Mouse (Mus musculus) lung, postnatal 36 days (tissue): ENCODE measurements around the gene Gm4792.
A peak's percentile ranks its signal among the peaks of the same experiment; 100 is the strongest.

Experiments
- DNase-seq: peaks from one replicate; pipeline ENCODE4 v3.0.0; 2022; ENCODE audit warnings: mixed read lengths

Gm4792 gene

DNA sequence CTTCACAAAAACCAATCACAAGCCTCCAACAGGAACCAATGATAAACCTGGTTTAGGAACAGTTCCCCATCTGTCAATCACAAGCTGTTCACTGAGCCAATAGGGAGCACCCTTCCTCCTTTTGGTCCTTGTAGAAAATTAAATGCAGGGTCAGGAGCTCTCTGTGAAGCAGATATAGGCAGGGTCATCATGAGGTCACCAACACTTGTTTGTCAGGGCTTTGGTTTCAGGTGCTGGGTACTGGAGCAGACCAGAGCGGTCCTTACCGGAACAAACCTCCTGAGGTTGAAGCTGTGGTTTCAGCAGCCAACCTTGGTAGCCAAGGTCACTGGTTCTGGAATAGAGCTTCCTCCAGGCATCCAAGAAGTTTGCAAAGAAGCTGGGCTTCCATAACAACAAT lies 798 bp upstream of the Gm4792 start:
- DNase-seq, result no peak

DNA sequence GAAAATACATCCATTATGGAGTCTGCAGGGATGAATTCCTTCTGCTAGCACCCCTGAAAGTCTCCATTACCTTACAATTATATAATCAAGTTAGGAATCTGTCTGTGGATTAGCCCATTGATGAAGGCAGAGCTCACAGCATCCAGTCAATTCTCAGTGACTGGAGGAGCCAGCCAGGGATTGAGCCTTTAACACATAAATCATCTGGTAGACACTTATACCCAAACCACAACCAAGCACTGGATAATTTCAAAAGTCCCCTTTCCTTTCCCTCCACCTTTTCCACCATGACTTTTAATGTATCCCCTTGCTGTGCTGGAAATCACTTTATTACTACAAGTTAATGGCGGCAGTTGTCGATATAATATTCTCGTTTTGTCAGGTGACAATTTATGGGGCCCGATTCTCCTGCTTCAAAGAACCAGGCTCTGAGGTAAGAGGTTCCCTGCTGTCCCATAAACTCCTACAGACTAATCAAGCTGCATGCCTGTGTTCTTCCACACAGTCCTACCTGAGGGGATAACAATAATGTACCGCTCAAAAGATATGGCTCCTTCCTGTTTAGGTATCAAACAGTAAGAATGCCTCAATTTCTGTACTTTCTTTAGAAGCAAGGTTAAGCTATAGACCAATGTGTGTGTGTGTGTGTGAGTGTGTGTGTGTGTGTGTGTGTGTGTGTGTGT lies 2.4 kb downstream of the Gm4792 start:
- no peak for DNase-seq

DNA sequence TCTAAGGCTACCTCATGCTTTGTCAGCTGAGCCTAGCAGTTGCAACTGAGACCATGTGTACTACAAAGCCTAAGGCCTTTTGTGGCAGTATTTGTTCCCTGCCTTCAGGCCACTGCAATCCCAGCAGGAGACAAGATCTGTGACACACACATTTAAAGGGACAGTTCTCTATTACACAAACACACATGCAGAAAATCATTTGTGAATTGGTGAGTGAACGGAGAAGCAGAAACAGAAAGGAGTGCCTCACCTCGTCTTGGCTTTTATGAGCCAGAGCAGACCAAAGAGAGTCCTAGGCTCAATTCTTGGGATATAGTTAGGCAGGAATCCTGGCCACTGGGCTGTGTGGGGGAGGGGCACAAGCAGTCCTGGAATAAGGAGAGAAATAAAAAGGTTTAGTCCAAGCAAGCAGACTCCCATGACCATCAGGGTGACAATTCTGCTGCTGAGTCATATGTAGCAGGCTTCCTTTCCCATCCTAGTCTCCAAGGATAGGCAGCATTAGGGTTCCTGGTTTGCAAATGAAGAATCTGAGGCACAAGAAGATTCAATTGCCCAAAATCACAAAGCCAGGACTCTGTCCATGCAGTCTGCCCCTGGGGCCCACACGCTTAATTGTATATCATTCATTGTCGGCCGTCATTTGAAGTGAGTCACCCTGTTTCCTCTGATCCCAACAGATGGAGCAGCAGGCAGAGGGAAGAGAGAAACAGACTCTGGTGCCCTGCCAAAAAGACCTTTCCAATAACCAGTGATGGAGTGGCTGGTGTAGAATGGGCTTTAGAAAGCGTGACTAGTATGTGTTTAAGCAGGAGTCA lies 3.4 kb downstream of the Gm4792 start:
- no peak for DNase-seq

DNA sequence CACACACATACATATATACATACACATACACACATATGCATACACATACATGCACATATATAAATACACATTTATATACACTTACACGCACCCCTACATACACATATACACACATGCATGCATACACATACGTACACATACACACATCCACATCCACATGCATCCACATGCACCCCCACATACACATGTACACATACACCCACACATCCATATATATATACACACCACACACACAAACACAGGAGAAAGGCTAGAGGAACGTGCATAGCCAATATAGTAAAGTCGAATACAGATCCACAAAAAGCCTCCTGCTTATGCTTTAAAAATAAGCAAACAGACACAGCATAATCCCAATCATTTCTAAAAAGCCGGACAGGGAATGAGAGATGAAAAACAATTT lies 4.1 kb downstream of the Gm4792 start:
- DNase-seq, result no peak

DNA sequence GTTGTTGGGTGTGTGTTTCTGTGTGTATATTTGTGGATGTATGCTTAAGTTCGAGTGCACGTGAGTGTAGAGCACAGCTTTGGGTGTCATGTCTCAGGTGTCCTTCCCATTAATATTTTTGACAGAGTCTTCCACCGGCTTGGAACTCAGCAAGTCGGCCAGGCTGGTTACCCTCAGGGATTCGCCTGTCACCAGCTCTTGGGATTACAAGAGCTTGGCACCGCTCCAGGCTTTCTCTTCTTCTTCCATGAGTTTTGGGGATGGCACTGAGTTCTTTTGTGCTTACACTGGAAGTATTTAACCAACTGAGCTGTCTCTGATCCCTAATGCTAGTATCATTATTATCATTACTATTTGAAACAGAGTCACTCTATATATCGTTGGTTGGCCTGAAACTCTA lies 15.7 kb downstream of the Gm4792 start:
- no peak for DNase-seq

DNA sequence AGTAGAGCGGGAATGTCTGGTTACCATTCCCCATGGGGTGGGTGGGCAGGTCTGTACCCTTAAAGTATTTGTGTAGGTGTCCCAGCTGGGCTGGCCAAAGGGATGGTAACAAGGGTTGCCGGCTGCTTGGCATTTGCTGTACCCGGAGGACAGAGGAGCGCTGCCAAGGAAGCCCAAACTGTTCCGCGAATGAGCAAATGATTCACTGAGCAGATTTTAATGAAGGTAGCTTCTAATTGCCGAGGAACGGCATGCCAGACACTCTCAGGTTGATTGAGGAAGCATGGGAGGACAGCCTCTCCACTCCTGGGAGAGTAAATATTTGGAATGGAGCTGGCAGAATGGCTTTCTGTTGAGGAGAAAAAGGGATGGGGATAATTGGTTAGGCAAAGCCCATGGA lies 16.3 kb downstream of the Gm4792 start:
- no peak for DNase-seq

DNA sequence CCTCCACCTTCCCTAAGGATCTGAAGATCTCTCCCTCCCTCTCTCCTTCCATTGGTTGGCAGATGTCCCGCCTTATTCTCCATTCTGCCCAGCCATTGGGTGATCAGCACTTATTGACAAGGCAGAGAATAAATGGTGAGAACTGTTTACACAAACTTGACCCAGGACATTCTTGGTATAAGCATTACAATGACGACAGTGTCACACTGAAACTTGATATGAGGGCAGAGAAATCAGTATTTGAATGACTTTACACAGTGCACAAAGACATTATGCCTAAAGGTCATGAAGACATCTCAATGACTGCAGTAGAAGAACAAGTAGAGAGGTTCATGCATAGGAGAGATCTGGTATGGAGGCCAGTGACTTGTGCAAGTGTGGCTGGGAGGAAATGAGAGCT lies 22.0 kb downstream of the Gm4792 start:
- no peak for DNase-seq

DNA sequence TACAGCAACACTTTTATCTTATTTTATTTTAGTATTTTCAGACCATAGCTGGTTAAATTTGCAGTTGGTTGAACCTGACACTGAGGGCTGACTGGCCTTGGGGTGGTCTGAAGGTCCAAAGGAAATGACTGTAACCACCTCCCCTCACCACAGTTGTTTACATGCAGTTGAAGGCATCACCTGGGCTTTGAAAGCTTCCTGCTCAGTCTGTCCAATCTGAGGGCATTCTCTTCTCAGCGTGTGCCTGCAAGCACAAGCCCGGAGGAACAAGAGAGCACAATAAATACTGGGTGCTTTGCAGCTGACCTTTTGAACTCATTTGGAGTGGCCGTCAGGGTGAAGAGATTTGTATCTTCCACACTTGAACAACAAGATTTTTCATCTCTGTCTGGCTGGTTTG lies 23.2 kb downstream of the Gm4792 start:
- DNase-seq, result no peak

DNA sequence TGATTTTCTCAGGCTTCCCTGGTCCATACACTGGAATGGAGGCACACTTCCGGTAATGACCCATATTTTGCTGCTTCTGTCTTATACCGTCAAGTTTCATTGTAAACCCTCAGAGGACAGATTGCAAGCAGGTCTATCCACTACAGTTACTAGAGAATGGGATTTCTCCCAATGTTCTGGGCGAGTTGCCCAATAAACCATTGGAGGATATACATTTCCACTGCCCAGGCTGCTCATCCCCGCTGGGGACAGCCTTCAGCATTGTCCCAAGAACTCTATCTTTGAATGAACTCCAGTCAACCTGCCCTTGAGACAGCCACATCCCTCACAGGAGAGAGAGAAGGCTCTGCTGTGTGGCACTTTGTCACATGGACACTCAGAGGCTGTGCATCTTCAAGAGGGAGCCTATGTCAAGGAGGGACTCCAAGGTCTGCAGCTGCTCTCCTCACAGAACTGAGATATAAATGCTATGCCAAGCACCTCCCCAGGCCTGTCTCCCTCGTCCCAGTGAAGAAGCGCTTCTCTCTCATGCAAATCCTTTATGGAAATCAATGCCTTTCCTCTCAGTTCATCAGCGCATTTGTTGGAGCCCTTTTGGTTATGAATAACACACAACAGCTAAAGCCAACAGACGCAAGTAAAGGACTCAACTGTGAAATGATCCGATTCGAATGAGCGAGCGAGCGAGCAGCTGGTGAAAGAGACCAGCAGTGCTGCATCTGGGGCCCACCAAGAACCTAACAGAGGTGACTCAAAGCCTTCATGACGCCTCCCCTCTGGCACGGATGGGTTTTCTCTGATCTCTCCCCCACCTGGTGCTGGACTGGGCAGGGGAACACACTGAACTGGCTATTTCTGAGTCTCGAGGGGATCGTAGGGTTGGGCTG lies 32.6 kb downstream of the Gm4792 start:
- no peak for DNase-seq

DNA sequence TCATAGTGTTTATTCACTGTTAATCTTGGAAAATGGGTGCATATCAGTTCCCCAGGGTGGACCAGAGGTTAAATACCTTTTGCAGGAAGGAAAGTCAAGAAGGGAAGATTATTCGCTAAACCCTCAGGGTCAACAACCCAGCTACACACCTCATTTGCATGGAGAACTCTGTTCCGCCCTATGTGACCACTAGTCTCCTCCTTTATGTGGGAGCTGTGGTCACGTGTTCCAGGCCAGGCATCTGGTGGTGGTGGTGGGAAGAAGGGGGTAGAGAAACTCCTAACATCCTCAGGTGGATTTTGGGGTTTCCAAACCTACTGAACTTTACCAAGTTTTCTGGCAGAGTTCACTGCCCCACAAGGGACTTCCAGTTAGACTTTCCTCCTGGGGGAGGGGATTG lies 35.3 kb downstream of the Gm4792 start:
- no peak for DNase-seq

DNA sequence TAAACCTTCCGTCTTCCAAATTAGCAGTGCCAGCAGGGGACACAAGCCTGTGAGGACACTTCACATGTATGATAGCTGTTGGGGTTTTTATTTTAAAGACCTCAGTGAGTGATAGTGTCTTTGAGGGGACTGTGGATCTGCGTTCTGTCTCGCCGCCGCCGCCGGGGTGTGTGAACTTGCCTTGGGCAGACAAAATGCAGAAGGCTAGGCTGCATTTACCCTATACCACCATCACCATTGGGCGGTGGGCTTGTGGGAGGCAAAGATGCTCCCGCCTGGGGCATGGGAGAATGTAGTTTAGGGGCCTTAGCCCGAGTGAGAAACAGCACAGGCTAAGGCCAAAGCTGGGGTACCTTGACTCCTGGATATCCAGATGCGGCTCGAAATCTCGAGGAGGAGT lies 35.9 kb downstream of the Gm4792 start:
- no peak for DNase-seq

DNA sequence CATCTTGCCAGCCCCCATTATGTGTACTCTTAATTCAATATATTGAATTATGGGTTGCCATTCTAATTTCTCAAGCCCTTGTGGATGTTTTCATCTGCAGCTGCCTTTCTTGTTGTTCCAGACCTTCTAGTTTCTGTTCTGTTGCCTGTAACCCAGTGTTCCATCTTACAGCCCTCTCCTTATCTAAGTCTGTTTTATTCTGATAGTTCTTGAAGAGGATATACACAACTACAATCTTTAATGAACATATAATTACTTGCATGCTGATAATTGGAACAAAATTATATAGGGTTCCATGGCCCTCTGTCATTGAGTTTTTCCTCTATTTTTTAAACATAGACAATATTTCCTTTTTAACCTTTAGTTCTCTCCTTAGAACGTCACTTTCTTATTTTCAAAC lies 38.0 kb downstream of the Gm4792 start:
- DNase-seq, result no peak

DNA sequence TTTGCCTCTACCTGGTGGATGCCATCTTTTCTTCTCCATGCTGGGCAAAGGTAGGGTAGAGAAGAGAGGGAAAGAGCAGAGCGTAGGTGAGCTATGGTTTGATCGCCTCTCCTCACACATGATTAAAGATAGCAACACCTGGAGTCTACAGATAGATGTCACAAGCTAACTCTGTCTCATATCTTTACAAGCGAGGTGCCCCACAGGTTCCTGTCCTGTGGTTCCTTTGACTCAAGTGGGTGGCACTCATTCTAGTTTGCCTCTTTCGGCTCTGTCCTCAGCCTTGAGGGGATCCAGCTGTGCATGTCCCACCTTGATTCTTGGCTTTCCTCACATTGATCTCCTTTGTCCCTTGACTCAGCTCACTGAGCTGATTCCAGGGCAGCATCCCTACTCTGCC lies 42.0 kb downstream of the Gm4792 start:
- no peak for DNase-seq

DNA sequence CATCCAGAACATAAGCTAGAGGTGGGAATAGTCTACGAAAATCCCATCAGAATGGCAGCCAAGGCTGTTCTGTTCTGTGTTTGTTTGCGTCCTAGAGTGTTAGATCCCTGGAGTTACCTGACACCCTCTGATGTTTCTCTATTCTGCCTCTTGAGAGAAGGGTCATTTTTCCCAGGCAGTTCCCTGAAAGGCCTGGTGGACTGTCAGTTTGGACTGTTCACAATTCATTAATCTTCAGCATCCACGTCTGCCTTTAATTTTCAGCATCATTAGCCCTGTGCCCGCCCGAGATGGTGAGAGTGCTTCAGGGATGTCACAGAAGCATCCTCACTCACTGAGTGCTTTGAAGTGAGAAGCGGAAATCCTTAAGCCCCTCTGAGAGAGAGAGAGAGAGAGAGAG lies 42.8 kb downstream of the Gm4792 start:
- no peak for DNase-seq

DNA sequence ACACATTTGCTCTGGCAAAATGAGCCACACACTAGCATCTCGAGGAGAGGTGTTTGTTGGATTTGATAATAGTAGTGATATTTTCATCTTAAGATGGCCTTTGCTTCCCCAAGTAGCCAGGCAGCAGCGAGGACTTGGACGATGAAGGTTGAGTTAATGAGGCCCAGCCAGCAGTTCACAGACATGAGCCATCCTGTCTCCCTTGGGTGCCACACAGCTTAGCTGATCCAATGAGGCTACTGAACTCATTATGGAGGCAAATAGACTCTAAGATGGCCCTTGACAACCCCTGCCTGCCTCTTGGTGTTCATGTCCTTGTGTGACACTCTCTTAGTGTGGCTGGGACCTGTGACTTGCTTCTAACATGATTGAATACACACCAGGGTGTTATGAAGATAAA lies 43.7 kb downstream of the Gm4792 start:
- no peak for DNase-seq

DNA sequence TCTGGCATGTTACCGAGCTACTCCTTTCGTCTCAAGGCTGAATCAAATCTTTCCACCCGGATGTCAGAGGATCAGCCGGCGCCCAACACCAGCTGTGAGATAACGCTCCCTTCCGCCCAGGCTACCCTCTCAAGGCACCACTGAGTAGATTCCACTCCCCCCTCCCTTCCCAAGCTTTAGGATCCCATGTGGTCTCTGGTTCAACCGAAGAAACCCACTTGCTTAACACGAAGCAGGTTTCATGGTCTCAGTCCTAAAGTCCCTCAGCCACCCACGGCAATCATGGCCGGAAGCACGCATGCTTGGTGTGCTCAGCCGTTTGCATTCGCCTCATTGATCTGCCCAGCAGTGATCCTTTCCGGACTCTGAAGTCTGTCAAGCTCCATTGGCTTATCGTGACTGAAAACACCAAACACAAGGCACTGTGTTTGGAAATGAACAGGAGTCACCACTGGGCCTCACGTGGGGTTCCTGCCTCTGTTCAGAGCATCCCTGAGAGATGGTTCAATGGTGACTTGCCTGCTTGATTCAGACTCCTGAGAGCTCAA lies 45.2 kb downstream of the Gm4792 start:
- no peak for DNase-seq

DNA sequence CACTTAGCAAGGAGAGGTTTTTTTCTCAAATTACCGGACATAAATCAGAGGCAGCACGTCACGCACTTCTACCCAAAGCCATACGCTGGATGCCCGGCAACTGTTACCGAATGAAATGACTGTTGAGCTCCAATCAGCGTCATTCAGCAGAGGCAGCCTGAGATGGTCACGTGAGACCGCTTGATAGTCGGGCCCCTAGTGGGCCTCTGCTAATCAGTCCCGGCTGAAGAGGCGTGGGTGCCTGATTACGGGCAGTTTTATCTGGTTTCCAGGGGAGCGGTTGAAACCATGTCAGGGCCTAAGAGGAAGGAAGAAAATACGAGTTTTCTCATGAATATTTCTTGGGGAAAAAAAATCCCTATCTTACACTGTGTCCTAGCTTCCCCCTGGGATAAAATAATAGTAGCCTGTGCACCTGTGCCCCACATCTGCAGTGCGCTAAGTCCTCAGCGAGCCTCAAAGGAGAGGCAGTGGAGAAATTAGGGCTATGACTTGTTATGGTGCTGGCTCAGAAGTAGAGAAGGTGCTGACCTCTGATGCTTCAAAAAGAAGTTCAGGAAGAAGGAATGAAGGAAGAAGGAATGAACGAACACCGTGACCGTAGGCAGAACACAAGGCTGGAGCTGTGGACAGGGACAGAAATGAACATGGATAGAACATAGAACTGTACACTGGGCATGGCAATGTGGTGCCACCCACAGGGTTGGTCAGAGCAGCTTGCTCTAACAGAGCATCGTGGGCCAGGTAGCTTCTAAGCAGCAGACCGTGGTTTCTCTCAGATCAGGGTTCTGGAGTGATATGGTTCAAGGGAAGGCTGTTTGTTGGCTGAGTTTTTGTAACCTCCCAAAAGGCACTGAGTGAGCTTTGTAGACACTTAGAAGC lies 48.7 kb downstream of the Gm4792 start:
- DNase-seq, result peak; percentile 13

DNA sequence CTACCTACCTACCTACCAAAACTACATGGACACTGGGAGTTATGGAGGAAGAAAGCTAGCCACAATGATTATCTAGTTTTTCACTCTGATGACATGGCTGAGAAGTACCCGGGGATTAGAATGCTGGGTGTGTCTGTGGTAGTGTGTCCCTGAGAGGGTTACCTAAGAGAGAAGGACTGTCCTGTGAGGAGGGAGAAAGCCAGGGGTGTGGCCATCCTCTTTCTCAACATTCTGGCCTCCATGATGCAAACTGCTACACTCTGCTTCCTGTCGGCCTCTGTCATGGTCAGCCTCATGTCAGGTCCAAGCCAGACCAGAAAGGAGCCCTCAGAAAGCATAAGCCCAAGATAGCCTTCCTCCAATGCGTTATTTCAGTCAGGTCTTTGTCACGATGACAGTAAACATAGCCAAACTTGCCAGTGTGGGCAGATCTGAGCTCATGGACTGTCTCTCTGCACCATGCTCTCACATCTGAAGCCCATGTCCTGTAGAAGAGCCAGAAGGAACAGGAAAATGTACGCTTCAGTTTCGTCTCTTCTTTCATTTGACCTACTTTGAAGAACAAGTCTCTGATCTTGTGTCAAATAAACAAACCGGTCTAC lies 50.7 kb downstream of the Gm4792 start:
- no peak for DNase-seq
